35 mouse cellular contexts compared by ENCODE assay signal in the genomic region with DNA sequence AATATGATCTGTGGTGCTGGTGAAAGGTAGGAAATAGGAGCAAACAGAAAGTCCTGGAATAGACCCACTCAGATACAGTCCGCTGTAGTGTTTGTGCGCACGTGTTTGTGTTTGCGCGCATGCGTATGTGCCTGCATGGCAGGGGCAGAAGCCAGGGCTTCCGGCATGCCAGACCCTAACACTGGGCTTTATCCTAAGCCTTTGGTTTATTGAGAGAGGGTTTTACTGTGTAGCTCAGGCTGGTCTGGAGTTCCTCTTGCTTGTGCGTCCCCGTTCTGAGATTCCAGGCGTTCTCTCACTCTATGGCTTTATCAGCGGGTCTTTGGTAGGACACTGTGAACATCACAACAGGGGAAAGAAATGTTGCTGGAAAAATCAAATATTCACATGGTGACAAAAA. TPM values are rescaled to one million over a fixed set of nuclear protein-coding genes. Genes with fewer than 3 reads are reported as not detected.
"Had no signal": no experiment of that assay in that cellular context is flagged by ENCODE, and none has a peak within 500 bp of the region (broad histone marks: within the 10 kb centered on the region; RNA-seq: fewer than 3 reads in every experiment).

No protein-coding gene starts in this region.

- H3K9me3 ChIP-seq: embryonic facial prominence, embryonic 15.5 days; forebrain, embryonic 15.5 days had no signal

- H3K4me1 ChIP-seq: forebrain, embryonic 13.5 days; forebrain, embryonic 15.5 days had no signal

- H3K27me3 ChIP-seq: embryonic facial prominence, embryonic 12.5 days; embryonic facial prominence, embryonic 13.5 days; embryonic facial prominence, embryonic 15.5 days; forebrain, embryonic 12.5 days; forebrain, embryonic 13.5 days; forebrain, embryonic 15.5 days had no signal

- DNase-seq: cerebellum, adult 2 months; cerebellum, adult 8-10 months; cerebellum, adult 9-10 months; cerebellum, adult 9-11 months; cerebellum, postnatal 10 days; cerebellum, postnatal 14 days; cerebellum, postnatal 25 days; cerebellum, postnatal 36 days; embryo, embryonic 11 days; forebrain, postnatal 0 days; gastrocnemius, adult 2 months; gastrocnemius, postnatal 10 days; gastrocnemius, postnatal 14 days; gastrocnemius, postnatal 25 days; gastrocnemius, postnatal 36 days; heart, adult 18-20 months; heart, adult 2 months had no signal

- H3K27ac ChIP-seq: embryonic facial prominence, embryonic 10.5 days; embryonic facial prominence, embryonic 12.5 days; embryonic facial prominence, embryonic 13.5 days; embryonic facial prominence, embryonic 15.5 days; forebrain, embryonic 10.5 days; forebrain, embryonic 12.5 days; forebrain, embryonic 13.5 days; forebrain, embryonic 15.5 days; heart, adult 2 months had no signal

- H3K36me3 ChIP-seq: embryonic facial prominence, embryonic 10.5 days; embryonic facial prominence, embryonic 12.5 days; embryonic facial prominence, embryonic 13.5 days; embryonic facial prominence, embryonic 15.5 days; forebrain, embryonic 10.5 days; forebrain, embryonic 12.5 days; forebrain, embryonic 15.5 days had no signal

- H3K4me3 ChIP-seq: embryonic facial prominence, embryonic 10.5 days; embryonic facial prominence, embryonic 12.5 days; embryonic facial prominence, embryonic 13.5 days; embryonic facial prominence, embryonic 15.5 days; erythroblast, embryonic 14.5 days; forebrain, embryonic 10.5 days; forebrain, embryonic 12.5 days; forebrain, embryonic 13.5 days; forebrain, embryonic 15.5 days; gastrocnemius, adult 2 months; heart, adult 2 months had no signal

RNA-seq across cellular contexts. Expression of gene Foxi1, which starts 42.6 kb away (rescaled TPM):
- total RNA-seq: common myeloid progenitor, adult 5-6 weeks; forebrain, postnatal 0 days; gastrocnemius, adult 2 months; gastrocnemius, adult 8-10 months; gastrocnemius, postnatal 10 days; gastrocnemius, postnatal 14 days; gastrocnemius, postnatal 25 days; gastrocnemius, postnatal 36 days; gastrocnemius, postnatal 4 days; granulocyte monocyte progenitor cell, adult 5-6 weeks; heart, adult 18-20 months; heart, adult 2 months; heart, adult 8-10 months had no signal
- polyA plus RNA-seq: cerebellum, adult 2 months; embryonic facial prominence, embryonic 10.5 days; embryonic facial prominence, embryonic 11.5 days; embryonic facial prominence, embryonic 13.5 days; forebrain, embryonic 10.5 days; forebrain, embryonic 11.5 days; forebrain, embryonic 12.5 days; forebrain, embryonic 13.5 days; forebrain, embryonic 14.5 days; forebrain, embryonic 15.5 days; forebrain, embryonic 16.5 days; forebrain, postnatal 0 days; heart, adult 2 months had no signal
